Mouse (Mus musculus) c-Kit-positive CD71-positive TER-119-positive erythroid progenitor cells, embryonic 14.5 days (primary cell): ENCODE data around the gene Eif2ak3.
"Not testable (repeated sequence)": the region's sequence is repeated elsewhere in the genome, so short reads cannot be mapped to it uniquely, and the experiment has no call there.

Experiments
- DNase-seq: peaks from one replicate; pipeline ENCODE4 v3.0.0-alpha.2; 2013; ENCODE audit warnings: low spot score

Gene Eif2ak3

GRCm38 (mm10) chr6:70844002-70844804, at the start of gene Eif2ak3:
TSS of gene Eif2ak3 (plus strand) at chr6:70844515.
- DNase-seq = peak; percentile 99

GRCm38 (mm10) chr6:70796940-70797339, 47.4 kb upstream of the Eif2ak3 start:
- no peak for DNase-seq

DNA sequence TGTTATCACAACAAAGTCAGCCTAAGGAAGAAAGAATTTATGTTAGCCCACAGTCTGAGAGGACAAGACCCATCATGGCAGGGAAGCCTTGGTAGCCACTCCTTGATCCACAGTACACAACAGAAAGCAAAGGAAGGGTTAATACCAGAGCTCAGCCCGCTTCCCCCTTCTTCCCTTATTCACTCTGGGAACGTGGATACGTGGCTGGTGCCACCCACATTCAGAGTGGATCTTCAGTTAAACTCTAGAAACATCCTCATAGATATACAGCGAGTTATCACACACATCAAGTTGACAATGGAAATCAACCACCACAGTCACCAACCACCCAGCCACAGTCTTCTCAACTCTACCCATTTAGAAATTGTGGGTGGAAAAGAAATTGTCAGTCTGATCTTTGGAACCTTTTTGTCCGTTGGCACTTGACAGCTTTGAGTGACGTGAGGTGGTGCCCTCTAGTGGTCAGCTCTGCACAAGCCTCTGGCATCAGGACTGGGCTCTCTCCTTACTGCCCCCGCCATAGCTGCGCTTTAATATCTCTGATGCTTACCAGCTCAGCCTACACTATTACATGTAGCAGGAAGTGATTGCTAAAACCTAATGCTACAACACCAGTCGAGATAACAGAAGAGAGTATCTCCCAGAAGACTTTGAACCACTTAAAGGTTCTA, 46.6 kb upstream of the Eif2ak3 start:
- peak; percentile 84 for DNase-seq

DNA sequence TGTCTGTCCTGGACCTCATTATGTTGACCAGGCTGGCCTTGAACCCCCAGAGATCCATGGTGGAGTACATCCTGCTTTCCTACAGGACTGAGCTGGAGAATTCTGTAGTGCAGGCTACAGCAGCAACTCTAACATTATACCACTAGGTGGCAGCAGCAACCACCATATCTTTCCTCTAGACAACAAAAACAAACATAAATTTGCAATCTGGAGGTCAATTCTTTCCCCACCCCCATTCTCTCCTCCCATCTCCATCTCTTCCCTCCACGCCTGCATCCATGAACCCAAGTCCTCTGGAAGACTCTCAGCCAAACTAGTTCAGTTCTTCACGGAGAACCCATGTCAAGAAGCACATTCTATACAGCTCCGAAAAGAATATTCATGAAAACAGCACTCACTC, 39.7 kb upstream of the Eif2ak3 start:
- DNase-seq = no peak

DNA sequence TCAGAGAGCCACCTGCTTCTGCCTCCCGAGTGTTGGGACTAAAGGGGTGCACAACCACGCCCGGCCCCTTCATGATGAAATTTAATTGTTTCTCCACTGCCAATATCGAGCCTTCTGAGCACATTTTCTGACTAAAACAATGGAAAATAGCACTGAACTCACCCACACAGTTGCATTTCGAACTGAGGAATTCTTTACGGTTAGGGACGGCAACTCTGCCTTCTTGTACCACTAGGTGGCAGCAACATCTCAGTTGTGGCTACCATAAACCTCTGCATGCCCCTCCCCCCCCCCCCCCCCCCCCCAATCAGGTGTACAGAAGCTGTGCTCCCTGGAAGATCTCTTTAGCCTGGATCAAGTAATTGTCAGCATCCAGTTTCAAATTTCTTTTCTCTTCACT, 39.0 kb upstream of the Eif2ak3 start:
- DNase-seq = peak; percentile 73

DNA sequence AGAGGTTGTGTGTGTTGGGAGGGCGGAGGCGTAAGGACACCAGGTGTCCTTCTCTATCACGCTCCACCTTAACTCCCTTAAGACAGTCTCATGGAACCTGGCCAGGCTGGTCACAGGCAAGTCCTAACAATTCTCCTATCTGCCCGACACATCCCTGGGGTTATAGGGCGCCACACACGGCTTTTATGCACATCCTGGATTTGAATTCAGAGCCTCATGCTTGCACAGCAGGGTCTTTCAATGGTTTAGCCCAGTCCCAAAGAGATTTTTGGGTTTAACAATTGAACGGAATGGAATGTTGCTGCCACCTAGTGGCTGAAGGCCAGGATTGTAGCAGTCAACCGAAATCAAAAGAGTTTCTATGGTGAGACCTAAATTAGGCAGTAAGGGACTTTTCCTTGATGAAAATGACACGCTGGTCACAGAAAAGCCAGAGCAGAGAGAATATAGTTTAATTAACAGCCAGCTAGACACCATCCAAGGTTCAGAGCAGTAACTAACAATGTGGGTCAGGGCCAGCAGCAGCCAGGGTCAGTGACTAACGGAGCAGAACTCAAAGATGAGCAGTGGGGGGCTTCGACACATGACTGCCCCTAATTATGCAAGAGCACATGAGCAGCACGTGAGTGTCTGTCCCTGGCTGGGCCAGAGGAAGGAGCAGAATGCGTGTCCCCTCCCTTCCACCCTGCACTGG, 38.3 kb upstream of the Eif2ak3 start:
- peak; percentile 74 for DNase-seq

DNA sequence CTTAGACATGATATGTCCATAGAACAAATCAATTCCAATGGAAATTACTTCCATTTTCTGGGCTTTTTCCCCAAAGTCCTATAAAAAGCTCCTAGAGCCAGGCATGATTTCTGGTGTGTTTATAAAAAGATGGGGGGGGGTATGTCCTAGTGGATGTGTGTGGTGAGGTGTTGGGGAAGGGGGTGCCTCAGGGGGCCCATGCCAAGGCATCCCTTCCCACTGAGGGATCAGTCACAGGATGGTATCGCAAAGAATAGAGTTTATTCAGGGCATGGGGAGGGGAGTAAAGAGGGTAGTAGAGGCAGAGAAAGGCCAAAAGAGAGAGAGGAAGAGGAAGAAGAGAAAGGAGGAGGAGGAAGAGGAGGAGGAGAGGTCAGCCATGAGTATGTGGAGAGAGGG, 37.8 kb upstream of the Eif2ak3 start:
- no peak for DNase-seq

DNA sequence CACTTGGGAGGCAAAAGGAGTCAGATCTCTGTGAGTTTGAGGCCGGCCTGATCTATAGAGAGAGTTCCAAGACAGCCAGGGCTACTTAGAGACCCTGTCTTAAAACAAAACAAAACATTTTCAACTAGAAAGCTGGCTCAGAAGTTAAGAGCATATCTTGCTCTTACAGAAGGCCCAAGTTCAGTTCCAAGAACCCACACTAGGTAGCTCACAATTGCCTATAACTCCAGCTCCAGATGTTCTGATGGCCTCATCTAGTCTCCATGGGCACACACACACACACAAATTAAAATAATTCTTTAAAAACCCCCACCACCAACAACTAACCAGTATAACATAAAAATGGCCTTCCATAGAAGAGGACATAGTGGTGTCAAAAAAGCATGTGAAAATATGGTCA, 33.8 kb upstream of the Eif2ak3 start:
- DNase-seq = no peak

DNA sequence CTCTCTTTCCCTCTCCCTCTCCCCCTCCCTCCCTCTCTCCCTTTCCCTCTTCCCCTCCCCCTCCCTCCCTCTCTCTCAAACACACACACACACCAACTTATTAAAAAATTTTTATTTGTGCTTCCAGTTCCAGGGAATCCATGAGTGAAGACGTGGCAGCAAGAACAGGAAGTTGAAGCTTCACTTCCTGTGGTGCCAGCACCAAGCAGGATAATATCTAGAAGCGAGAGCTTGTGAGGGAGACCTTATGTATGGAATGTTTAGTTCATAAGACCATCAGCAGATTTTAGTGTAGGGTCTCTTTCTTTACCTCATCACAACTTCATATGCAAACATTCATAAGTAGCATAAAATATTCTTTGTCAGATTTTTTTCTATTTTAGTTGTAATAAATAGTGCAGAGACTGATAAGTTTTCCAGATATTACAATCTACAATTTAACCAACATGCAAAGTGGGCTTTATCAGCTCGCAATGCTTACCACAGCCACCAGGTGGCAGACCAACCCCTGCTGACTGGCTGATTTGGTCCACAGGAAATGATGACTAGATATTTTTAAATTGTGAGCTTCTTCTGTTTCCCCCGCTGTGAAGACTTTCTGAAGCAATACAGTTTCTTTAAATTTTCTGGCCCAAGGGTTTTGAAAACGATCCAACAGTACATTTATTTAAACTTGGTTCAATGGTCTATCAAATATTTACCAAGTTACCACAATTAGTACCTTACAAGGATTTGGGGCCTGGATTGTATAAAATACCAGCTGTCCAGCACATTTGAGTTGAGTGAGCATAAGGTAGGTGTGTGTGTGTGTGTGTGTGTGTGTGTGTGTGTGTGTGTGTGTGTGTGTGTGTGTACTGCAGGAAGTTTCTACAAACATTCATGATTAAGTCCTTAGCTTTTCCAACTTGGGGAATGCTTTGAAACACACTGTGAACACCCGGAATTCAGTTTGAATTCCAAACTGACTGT, 32.5 kb upstream of the Eif2ak3 start:
- DNase-seq = peak; percentile 78

- DNase-seq = no peak
Observed at GRCm38 (mm10) chr6:70812526-70812895, 31.8 kb upstream of the Eif2ak3 start.

- no peak for DNase-seq
Observed at GRCm38 (mm10) chr6:70813921-70814628, 30.2 kb upstream of the Eif2ak3 start.

DNA sequence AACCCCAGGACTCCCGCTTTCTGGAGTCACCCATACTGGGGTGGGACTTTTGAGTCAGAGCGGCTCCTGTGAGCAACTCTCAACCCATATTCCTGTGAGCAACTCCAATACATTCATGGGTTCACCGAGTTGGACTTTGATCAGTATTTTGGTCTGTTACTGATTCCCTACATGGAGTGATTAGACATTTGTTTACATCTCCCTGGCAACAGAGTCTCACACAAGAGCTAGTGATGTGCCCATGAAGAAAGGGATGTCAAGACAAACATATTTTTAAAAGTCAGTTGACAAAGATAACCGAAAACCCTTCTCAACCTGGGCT, 29.7 kb upstream of the Eif2ak3 start:
- DNase-seq = no peak

DNA sequence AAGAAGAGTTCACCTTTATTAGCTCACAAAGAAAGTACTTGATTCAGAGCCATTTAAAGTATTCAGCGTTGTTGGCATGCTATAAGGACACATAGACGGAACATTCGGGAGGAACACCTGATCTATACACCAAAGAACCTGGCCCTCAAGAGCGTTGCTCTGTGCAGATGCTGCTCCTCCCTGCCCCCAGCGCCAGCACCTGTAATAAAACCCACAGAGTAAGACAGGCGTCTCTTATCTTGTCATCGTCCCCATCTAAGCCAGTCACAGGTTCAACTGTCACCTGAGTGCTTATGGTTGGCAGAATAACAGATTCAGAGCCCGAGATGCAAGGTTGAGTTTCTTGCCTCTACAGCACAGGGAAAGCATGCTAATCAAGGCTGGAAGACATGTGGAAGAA, 28.8 kb upstream of the Eif2ak3 start:
- no peak for DNase-seq

- no peak for DNase-seq
Observed at GRCm38 (mm10) chr6:70821566-70821965, 22.7 kb upstream of the Eif2ak3 start.

GRCm38 (mm10) chr6:70822386-70822910, 21.9 kb upstream of the Eif2ak3 start:
- DNase-seq = no peak

GRCm38 (mm10) chr6:70823277-70823676, 21.0 kb upstream of the Eif2ak3 start:
- not testable (repeated sequence) for DNase-seq

- DNase-seq = peak; percentile 82
Observed at GRCm38 (mm10) chr6:70824085-70824986, 20.0 kb upstream of the Eif2ak3 start.

DNA sequence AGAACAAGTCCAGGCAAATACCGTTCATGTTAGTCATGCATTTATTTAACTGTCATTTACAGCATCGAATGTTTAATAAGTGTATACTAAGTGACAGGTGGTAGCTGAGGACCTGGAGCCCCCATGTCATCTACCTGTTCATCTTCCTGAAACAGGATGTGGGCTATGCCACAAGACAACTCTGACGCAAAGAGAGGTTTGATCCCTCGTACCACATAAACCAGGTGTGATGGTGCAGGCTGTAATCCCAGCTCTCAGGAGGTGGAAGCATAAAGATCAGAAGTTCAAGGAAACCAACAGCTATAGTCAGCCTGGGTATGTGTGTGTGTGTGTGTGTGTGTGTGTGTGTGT, 19.4 kb upstream of the Eif2ak3 start:
- DNase-seq = no peak

- DNase-seq = no peak
Observed at GRCm38 (mm10) chr6:70829451-70829850, 14.9 kb upstream of the Eif2ak3 start.

- DNase-seq = no peak
Observed at GRCm38 (mm10) chr6:70830552-70830951, 13.8 kb upstream of the Eif2ak3 start.
